Mouse (Mus musculus) embryonic facial prominence, embryonic 14.5 days (tissue): ENCODE measurements at regions not wholly inside any gene's neighbourhood (a gene's known extent, or its start where the extent isn't known, plus 50 kb on each side); places are given as distances from the start of the nearest gene placed in this dataset.

Experiments used
- ATAC-seq: fragments of 200-750 bp; cut with Nextera tagmentation; 2 replicates; pipeline ENCODE4 v1.8.0; 2017; ENCODE audit warnings: low read depth, moderate number of reproducible peaks, moderate TSS enrichment
- DNase-seq: peaks from one replicate; pipeline ENCODE4 v3.0.0-alpha.2; 2015; ENCODE audit warnings: low spot score
- H3K27ac ChIP-seq: fragments of 300-500 bp; sonication (generic); replicated peaks from 2 replicates; pipeline ENCODE4 v1.5.1; 2014; ENCODE audit warnings: low read depth, mild to moderate bottlenecking, low read length, moderate library complexity
- H3K27me3 ChIP-seq: fragments of 300-500 bp; sonication (generic); replicated peaks from 2 replicates; pipeline ENCODE4 v1.6.1; 2014; ENCODE audit warnings: low read length; ENCODE audit not compliant: control insufficient read depth, insufficient read depth
- H3K36me3 ChIP-seq: fragments of 300-500 bp; sonication (generic); 2 replicates; pipeline ENCODE4 v1.6.1; 2014; ENCODE audit warnings: low read length, mixed read lengths; ENCODE audit not compliant: control insufficient read depth, insufficient read depth
- H3K4me1 ChIP-seq: fragments of 300-500 bp; sonication (generic); 2 replicates; pipeline ENCODE4 v1.6.1; 2014; ENCODE audit warnings: antibody characterized with exemption, low read length; ENCODE audit not compliant: control insufficient read depth, insufficient read depth
- H3K4me2 ChIP-seq: fragments of 300-500 bp; sonication (generic); 2 replicates; pipeline ENCODE4 v1.6.1; 2014; ENCODE audit warnings: low read depth, mild to moderate bottlenecking, low read length, moderate library complexity, mixed read lengths
- H3K4me3 ChIP-seq: fragments of 300-500 bp; sonication (generic); 2 replicates; pipeline ENCODE4 v1.5.1; 2014; ENCODE audit warnings: low read depth, mild to moderate bottlenecking, low read length
- H3K9ac ChIP-seq: fragments of 300-500 bp; sonication (generic); 2 replicates; pipeline ENCODE4 v1.6.1; 2014; ENCODE audit warnings: low read depth, mild to moderate bottlenecking, low read length, moderate library complexity, mixed read lengths
- H3K9me3 ChIP-seq: fragments of 300-500 bp; sonication (generic); 2 replicates; pipeline ENCODE4 v1.6.1; 2016; ENCODE audit warnings: low read length; ENCODE audit not compliant: control insufficient read depth
- WGBS: fragments of 180-500 bp; shearing (Covaris S2); extraction: QIAGEN DNeasy Blood & Tissue Kit; methylation state at CpG from one replicate; pipeline ENCODE4 v1.1.7; 2014; 5-methylcytosine and 5-hydroxymethylcytosine counted together

DNA sequence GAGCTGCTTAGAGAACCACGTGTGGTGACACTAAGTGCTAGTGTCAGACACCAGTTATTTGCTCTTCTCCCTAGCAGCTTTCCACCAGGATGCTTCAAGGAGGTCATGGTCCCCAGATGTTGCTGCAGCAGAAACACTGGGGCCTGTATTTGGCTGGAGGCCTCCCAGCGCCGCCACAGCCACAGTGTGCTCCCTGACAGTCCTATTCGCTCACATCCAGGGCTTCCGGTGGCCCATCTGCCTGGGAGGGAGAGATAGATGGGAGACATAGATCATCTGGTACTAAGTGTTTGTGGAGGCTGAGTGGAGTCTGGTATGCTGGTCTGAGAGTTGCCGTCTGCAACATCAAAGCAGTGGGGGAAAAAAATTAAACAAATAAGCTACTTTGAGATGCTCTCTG is 301.6 kb downstream of the Tns1 start:
- H3K4me1 ChIP-seq, result peaks cover 21% of the 10 kb centered on the region
- 45% methylated on average over 6 of the region's 6 CpGs for WGBS
- H3K36me3 ChIP-seq, result no peaks in the 10 kb centered on the region
- DNase-seq (peak; percentile 34), ATAC-seq (no peak)
- H3K27ac ChIP-seq, result no peak overlapping the region
- H3K4me2 ChIP-seq, result no peak overlapping the region
- no peaks in the 10 kb centered on the region for H3K9me3 ChIP-seq
- no peaks in the 10 kb centered on the region for H3K27me3 ChIP-seq
- no peak overlapping the region for H3K9ac ChIP-seq
- H3K4me3 ChIP-seq, result no peak overlapping the region

- ATAC-seq (no peak), DNase-seq (peak; percentile 62)
- Histone ChIP-seq H3K4me2 (no peak overlapping the region), H3K9ac (no peak overlapping the region), H3K27ac (no peak overlapping the region), H3K9me3 (no peaks in the 10 kb centered on the region), H3K4me1 (peaks cover 11% of the 10 kb centered on the region; the same call in 1 of the 2 replicates), H3K4me3 (no peak overlapping the region), H3K36me3 (no peaks in the 10 kb centered on the region), H3K27me3 (no peaks in the 10 kb centered on the region)
- WGBS, result 46% methylated on average over 7 of the region's 7 CpGs
Measured at GRCm38 (mm10) chr1:73820701-73821100, 303.5 kb downstream of the Tns1 start.

- no peak for ATAC-seq
- Histone ChIP-seq H3K4me2 (no peak overlapping the region), H3K27ac (no peak overlapping the region), H3K36me3 (no peaks in the 10 kb centered on the region), H3K9ac (no peak overlapping the region), H3K4me1 (no peaks in the 10 kb centered on the region; the same call in 1 of the 2 replicates), H3K27me3 (no peaks in the 10 kb centered on the region), H3K9me3 (no peaks in the 10 kb centered on the region), H3K4me3 (no peak overlapping the region)
- 94% methylated on average over 3 of the region's 3 CpGs for WGBS
- no peak for DNase-seq
Measured at GRCm38 (mm10) chr1:73807206-73807605, 317.0 kb downstream of the Tns1 start.

DNA sequence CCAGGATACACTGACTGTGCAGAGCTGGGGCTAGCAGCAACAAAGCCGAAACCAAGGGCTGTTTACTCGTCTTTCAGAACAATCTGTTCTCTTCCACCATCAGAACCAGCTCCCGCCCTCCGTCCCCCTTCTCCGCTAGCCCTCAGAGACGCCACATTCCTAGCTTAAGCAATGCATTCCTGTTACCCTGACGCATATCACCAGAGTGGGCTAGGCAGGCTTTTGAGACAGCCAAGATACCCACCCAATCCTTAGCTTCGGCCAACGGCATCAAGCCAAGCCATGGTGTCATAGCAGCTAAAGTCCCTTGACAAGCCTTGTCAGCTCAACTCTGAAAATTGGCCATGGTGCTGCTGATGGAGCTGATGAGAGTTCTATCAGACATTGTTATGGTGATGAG is 319.1 kb downstream of the Tns1 start:
- Histone ChIP-seq H3K36me3 (no peaks in the 10 kb centered on the region), H3K9ac (no peak overlapping the region), H3K4me3 (no peak overlapping the region), H3K4me2 (no peak overlapping the region), H3K27ac (no peak overlapping the region), H3K4me1 (no peaks in the 10 kb centered on the region; the same call in 1 of the 2 replicates), H3K9me3 (no peaks in the 10 kb centered on the region), H3K27me3 (no peaks in the 10 kb centered on the region)
- ATAC-seq (no peak), DNase-seq (no peak)
- WGBS, result 87% methylated on average over 9 of the region's 9 CpGs

GRCm38 (mm10) chr1:73799996-73800395 is 324.3 kb downstream of the Tns1 start:
- WGBS, result 72% methylated on average over 1 of the region's 1 CpGs
- Histone ChIP-seq H3K4me3 (no peak overlapping the region), H3K9ac (no peak overlapping the region), H3K27ac (no peak overlapping the region), H3K4me2 (no peak overlapping the region), H3K4me1 (peaks cover 3% of the 10 kb centered on the region; the same call in 1 of the 2 replicates), H3K27me3 (no peaks in the 10 kb centered on the region), H3K36me3 (no peaks in the 10 kb centered on the region), H3K9me3 (no peaks in the 10 kb centered on the region)
- DNase-seq (no peak), ATAC-seq (no peak)

- H3K4me1 ChIP-seq, result peaks cover 7% of the 10 kb centered on the region; the same call in 1 of the 2 replicates
- no peak overlapping the region for H3K4me3 ChIP-seq
- H3K27me3 ChIP-seq, result no peaks in the 10 kb centered on the region
- no peak overlapping the region for H3K4me2 ChIP-seq
- no peak overlapping the region for H3K9ac ChIP-seq
- no peaks in the 10 kb centered on the region for H3K9me3 ChIP-seq
- no peak overlapping the region for H3K27ac ChIP-seq
- ATAC-seq (no peak), DNase-seq (no peak)
- no peaks in the 10 kb centered on the region for H3K36me3 ChIP-seq
- 56% methylated on average over 8 of the region's 8 CpGs for WGBS
Measured at GRCm38 (mm10) chr1:73799246-73799645, 325.0 kb downstream of the Tns1 start.

- 67% methylated on average over 2 of the region's 2 CpGs for WGBS
- H3K4me3 ChIP-seq, result no peak overlapping the region
- no peak for DNase-seq
- ATAC-seq, result no peak
- peaks cover 8% of the 10 kb centered on the region; the same call in 1 of the 2 replicates for H3K4me1 ChIP-seq
- H3K4me2 ChIP-seq, result no peak overlapping the region
- no peak overlapping the region for H3K27ac ChIP-seq
- H3K9me3 ChIP-seq, result no peaks in the 10 kb centered on the region
- no peak overlapping the region for H3K9ac ChIP-seq
- no peaks in the 10 kb centered on the region for H3K36me3 ChIP-seq
- no peaks in the 10 kb centered on the region for H3K27me3 ChIP-seq
Measured at GRCm38 (mm10) chr1:73797858-73798257, 326.4 kb downstream of the Tns1 start.

GRCm38 (mm10) chr1:73797413-73797812 is 326.8 kb downstream of the Tns1 start:
- H3K9ac ChIP-seq, result no peak overlapping the region
- DNase-seq (no peak), ATAC-seq (no peak)
- no peaks in the 10 kb centered on the region for H3K27me3 ChIP-seq
- no peak overlapping the region for H3K4me3 ChIP-seq
- no peaks in the 10 kb centered on the region for H3K9me3 ChIP-seq
- H3K4me2 ChIP-seq, result no peak overlapping the region
- H3K4me1 ChIP-seq, result peaks cover 8% of the 10 kb centered on the region; the same call in 1 of the 2 replicates
- no peak overlapping the region for H3K27ac ChIP-seq
- no peaks in the 10 kb centered on the region for H3K36me3 ChIP-seq
- WGBS, result 91% methylated on average over 2 of the region's 2 CpGs

- Histone ChIP-seq H3K27ac (no peak overlapping the region), H3K9ac (no peak overlapping the region), H3K4me1 (peaks cover 5% of the 10 kb centered on the region; the same call in 1 of the 2 replicates), H3K4me2 (no peak overlapping the region), H3K4me3 (no peak overlapping the region), H3K36me3 (no peaks in the 10 kb centered on the region), H3K27me3 (no peaks in the 10 kb centered on the region), H3K9me3 (no peaks in the 10 kb centered on the region)
- ATAC-seq (no peak), DNase-seq (no peak)
- 72% methylated on average over 4 of the region's 4 CpGs for WGBS
Measured at GRCm38 (mm10) chr1:73793871-73794270, 330.4 kb downstream of the Tns1 start.
